Mouse (Mus musculus) kidney, adult 2 months (tissue): ENCODE measurements around the gene Gimap8.
A peak's percentile ranks its signal among the peaks of the same experiment; 100 is the strongest.

ENCODE experiments used
- CTCF ChIP-seq: fragments of 200-500 bp; conservative IDR thresholded peaks from 2 replicates; pipeline ENCODE4 v1.5.1; 2011; ENCODE audit warnings: low read depth, mild to moderate bottlenecking, control low read depth, low read length, moderate library complexity, mixed read lengths; ENCODE audit not compliant: insufficient read depth, insufficient read length
- POLR2A ChIP-seq: fragments of 200-500 bp; IDR thresholded peaks from one replicate; pipeline ENCODE4 v1.6.1; 2011; ENCODE audit warnings: low read depth, low read length, control low read depth

DNA sequence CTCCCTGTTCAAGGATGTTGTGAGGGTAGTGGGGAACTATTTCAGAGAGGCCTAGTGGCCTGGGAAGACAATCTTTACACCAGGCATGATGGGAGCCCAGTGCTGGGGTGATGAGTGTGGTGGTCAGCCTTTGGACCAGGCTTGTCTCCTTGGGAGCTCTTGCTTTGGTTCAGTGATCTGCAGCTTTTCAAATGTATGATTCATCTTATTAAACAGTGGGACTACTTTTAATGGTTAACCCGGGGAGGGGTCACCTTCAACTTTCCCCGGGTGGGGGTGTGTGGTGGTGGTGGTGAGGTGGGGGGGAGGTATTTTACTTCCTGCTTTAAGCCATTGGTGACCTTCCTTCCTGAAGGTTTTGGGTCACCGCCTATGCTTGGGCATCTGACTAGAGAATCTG lies 18.7 kb upstream of the Gimap8 start:
- TF ChIP-seq CTCF (no peak), POLR2A (peak; percentile 50)
